Mouse (Mus musculus): Measurements from ENCODE around the gene I830077J02Rik. TPM values are rescaled to one million over a fixed set of nuclear protein-coding genes. Genes with fewer than 3 reads are reported as not detected.

Gene I830077J02Rik
- polyA plus RNA-seq (2015; fragmentation: Nextera tagmentation; extraction: Ambion mirVana) = 0.54 and 1.8 TPM in 2 replicates

DNA sequence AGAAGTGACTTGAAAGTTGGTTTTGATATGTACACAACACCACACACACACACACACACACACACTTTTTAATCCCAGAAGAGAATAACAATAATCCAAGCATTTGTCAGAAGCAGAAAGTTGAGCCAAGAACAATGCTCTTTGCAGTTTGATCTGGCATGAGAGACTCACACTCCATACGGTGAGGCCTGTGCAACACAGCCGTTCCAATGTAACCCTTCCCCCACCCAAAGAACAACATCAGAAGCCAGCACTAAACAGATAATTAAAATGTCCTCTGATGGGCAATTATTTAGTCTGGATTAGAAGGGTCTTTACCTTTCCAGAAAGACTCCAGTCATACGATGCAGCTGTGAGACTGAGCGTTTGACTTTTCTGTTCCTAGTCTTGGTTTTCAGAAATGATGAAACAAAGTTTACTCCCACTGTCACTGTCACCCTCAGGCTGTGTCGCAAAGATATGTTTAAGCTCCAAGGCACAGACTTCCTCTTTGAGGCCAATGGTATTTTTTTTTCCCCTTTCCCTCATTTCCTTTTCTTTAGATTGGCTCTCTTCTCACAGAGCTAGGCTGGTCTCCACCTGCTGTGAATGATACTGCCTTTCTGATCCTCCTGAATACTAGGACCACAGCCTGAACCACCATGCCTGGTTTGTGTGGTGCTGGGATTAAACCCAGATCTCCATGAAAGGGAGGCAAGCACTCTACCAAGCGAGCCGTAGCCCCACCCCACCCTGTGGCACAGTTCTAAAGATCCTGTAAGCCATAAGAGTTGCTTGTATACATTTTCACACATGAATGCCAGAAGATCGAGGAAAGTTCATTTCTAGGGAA lies at the start of gene I830077J02Rik:
Gene I830077J02Rik (minus strand): TSS at position 425 of the 832 bp plus-strand sequence.
- WGBS = 89% methylated on average over 8 of the region's 8 CpGs
- Histone ChIP-seq H3K27ac (replicated peaks) (no peak within 1 kb of the TSS), H3K9me3 (replicated peaks) (no peaks in the 10 kb centered on the region), H3K4me1 (no peaks in the 10 kb centered on the region), H3K4me3 (replicated peaks) (no peak within 1 kb of the TSS), H3K9ac (replicated peaks) (no peak within 1 kb of the TSS), H3K4me2 (no peak within 1 kb of the TSS), H3K36me3 (0 out of 2 replicates have a peak, but pooled peaks cover 3% of the 10 kb centered on the region), H3K27me3 (replicated peaks) (no peaks in the 10 kb centered on the region)
- ATAC-seq (ENCODE audit: low FRiP score) = no peak

DNA sequence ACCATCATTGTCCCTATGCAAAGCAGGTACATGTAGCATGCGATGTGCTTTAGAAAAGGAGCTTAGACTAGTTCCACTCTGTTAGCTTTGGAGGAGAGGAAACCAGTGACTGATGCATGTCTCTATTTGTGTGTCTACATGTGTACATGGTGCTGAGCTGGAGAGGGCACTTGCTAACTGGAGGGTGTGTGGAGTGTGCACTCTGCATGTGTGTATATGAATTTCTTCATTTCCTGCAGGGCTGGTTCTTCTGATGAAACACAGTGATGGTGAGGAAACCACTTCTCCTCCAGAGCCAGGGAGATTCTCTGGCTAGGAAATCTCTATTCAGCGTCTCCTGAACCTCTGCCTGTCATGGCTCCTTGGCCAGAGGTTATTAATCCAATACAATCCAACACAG lies 41.7 kb upstream of the I830077J02Rik start:
- Histone ChIP-seq H3K4me3 (replicated peaks) (no peak overlapping the region), H3K27me3 (replicated peaks) (no peaks in the 10 kb centered on the region), H3K4me1 (no peaks in the 10 kb centered on the region), H3K27ac (replicated peaks) (no peak overlapping the region), H3K4me2 (no peak overlapping the region), H3K9me3 (replicated peaks) (no peaks in the 10 kb centered on the region), H3K9ac (replicated peaks) (no peak overlapping the region), H3K36me3 (peaks cover 15% of the 10 kb centered on the region)
- WGBS = 93% methylated on average over 2 of the region's 2 CpGs
- ATAC-seq (ENCODE audit: low FRiP score) = no peak

DNA sequence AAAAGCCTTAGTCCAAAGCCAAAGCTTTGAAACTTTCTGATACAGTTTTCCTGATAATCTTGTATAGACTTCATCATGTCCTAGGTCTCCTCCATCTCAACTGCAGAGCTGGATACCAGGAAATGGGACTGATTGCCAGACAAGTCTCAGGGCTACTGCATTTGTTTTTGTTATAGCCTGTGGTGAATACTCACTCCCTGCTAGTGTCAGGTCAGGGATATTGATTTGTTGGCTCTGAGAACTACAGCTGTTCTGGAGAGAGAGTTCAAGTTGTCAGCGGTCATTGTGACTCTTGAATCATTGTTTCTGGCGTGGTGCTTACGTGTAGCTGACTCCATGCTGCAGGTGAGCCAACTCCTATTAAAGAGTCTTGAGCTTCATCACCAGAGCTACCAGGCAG lies 40.9 kb upstream of the I830077J02Rik start, which contains the start of gene Ovgp1:
Gene Ovgp1 (plus strand): TSS at position 301 of the 400 bp plus-strand sequence.
- H3K9ac ChIP-seq (replicated peaks) = no peak within 1 kb of the TSS
- no peak within 1 kb of the TSS for H3K4me3 ChIP-seq (replicated peaks)
- WGBS = 80% methylated on average over 3 of the region's 3 CpGs
- H3K27me3 ChIP-seq (replicated peaks) = no peaks in the 10 kb centered on the region
- H3K36me3 ChIP-seq = peaks cover 23% of the 10 kb centered on the region
- no peaks in the 10 kb centered on the region for H3K4me1 ChIP-seq
- H3K9me3 ChIP-seq (replicated peaks) = no peaks in the 10 kb centered on the region
- H3K4me2 ChIP-seq = no peak within 1 kb of the TSS
- H3K27ac ChIP-seq (replicated peaks) = no peak within 1 kb of the TSS
- no peak for ATAC-seq (ENCODE audit: low FRiP score)

DNA sequence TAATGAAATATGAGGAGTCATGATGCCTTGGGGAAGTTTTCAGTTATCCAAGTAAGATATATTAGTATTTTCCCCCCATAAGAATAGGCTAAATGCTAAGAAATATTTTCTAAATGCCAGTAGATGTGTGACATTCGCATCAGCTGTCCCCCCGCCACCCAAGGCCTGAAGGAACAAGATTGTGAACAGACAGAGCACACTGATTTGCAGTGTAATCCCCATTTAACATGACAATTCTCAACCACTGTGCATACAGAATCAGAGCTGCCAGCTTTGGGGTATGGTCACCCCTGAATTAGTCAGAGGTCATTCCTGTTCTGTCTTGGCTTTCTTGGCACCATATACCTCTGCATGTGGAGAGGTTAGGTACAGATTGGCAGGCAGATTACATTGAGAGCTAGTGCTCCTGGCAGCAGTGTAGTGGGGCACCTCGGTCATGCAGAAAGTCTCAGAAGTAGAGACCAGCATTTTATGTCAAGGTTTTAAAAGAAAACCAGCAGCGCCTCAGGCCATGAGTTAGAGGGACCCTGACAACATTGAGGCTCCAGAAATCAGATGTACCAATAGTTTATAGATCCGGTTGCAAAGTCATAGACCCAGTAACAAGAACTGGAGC lies 39.5 kb upstream of the I830077J02Rik start:
- H3K27ac ChIP-seq (replicated peaks) = no peak overlapping the region
- no peak for ATAC-seq (ENCODE audit: low FRiP score)
- no peaks in the 10 kb centered on the region for H3K27me3 ChIP-seq (replicated peaks)
- H3K4me1 ChIP-seq = no peaks in the 10 kb centered on the region
- WGBS = 88% methylated on average over 5 of the region's 5 CpGs
- H3K9me3 ChIP-seq (replicated peaks) = no peaks in the 10 kb centered on the region
- no peak overlapping the region for H3K9ac ChIP-seq (replicated peaks)
- H3K4me2 ChIP-seq = no peak overlapping the region
- no peak overlapping the region for H3K4me3 ChIP-seq (replicated peaks)
- H3K36me3 ChIP-seq = peaks cover 37% of the 10 kb centered on the region

DNA sequence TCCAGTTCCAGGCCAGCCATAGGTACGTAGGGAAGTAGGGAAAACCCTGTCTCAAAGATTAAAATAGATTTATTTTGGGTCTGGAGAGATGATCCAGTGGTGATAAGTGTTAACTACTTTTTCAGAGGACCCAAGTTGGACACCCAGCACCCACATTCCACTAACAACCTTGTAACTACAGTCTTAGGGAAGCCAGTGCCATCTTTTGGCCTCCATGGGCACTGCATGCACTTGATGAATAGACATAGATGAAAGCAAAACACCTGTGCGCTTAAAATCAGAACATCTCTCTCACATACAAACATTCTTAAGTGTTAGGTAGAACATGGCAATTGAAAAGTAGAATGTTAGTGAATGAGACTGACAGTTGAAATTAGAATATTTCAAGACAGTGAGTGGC lies 28.2 kb upstream of the I830077J02Rik start:
- Histone ChIP-seq H3K27me3 (replicated peaks) (no peaks in the 10 kb centered on the region), H3K4me2 (peak overlapping the region; percentile 89), H3K9ac (replicated peaks) (no peak overlapping the region), H3K9me3 (replicated peaks) (no peaks in the 10 kb centered on the region), H3K27ac (replicated peaks) (no peak overlapping the region), H3K4me1 (peaks cover 41% of the 10 kb centered on the region), H3K4me3 (replicated peaks) (peak overlapping the region; percentile 83), H3K36me3 (peaks cover 44% of the 10 kb centered on the region)
- ATAC-seq (ENCODE audit: low FRiP score) = no peak
- 97% methylated on average over 2 of the region's 2 CpGs for WGBS

DNA sequence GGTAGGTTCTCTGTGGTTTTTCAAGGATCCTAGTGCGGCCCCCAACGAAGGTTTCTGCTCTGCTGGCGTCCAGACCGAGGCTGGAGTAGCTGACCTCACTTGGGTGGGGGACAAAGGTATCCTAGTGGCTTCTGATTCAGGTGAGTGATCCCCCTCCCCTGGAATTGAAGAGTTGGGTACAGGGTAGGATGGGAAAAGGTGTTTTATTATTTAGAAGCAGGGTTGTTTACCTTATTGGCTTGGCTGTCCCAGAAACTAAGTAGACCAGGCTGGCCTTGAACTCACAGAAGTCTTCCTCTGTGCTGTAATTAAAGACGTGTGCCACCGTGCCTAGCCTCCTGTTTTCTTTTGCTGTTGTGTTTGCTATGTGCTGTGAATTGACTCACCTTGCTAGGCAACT lies 27.5 kb upstream of the I830077J02Rik start, which contains the start of gene Atp5f1:
Gene Atp5f1 (minus strand): TSS at position 101 of the 400 bp plus-strand sequence.
- Histone ChIP-seq H3K27ac (replicated peaks) (peak within 1 kb of the TSS; percentile 88), H3K27me3 (replicated peaks) (no peaks in the 10 kb centered on the region), H3K36me3 (peaks cover 39% of the 10 kb centered on the region), H3K4me2 (peak within 1 kb of the TSS; percentile 89), H3K9me3 (replicated peaks) (no peaks in the 10 kb centered on the region), H3K9ac (replicated peaks) (peak within 1 kb of the TSS; percentile 81), H3K4me1 (peaks cover 41% of the 10 kb centered on the region), H3K4me3 (replicated peaks) (peak within 1 kb of the TSS; percentile 83)
- WGBS = 8% methylated on average over 6 of the region's 6 CpGs
- ATAC-seq (ENCODE audit: low FRiP score) = no peak

DNA sequence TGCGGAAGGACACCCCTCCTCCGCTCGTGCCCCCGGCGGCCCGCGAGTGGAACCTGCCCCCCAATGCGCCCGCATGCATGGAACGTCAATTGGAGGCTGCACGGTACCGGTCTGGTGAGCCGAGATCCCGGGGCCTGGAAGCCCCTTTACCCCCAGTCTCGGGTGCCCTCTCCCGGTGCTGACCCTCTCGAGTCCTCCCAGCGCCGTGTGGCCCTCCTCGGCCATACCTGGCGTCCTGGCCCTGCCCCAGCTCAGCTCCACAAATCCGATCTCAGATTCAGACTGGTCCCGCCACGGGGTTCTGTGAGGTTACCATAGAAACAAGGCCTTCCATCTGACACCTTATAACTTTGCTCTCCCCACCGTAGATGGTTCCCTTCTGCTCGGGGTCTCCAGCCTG lies 27.1 kb upstream of the I830077J02Rik start:
- H3K4me2 ChIP-seq = peak overlapping the region; percentile 89
- peak overlapping the region; percentile 79 for H3K27ac ChIP-seq (replicated peaks)
- peak; percentile 80 for ATAC-seq (ENCODE audit: low FRiP score)
- peak overlapping the region; percentile 83 for H3K4me3 ChIP-seq (replicated peaks)
- under 1% methylated on average over 26 of the region's 26 CpGs for WGBS
- H3K36me3 ChIP-seq = peaks cover 39% of the 10 kb centered on the region
- H3K9me3 ChIP-seq (replicated peaks) = no peaks in the 10 kb centered on the region
- peak overlapping the region; percentile 81 for H3K9ac ChIP-seq (replicated peaks)
- H3K27me3 ChIP-seq (replicated peaks) = no peaks in the 10 kb centered on the region
- H3K4me1 ChIP-seq = peaks cover 41% of the 10 kb centered on the region

DNA sequence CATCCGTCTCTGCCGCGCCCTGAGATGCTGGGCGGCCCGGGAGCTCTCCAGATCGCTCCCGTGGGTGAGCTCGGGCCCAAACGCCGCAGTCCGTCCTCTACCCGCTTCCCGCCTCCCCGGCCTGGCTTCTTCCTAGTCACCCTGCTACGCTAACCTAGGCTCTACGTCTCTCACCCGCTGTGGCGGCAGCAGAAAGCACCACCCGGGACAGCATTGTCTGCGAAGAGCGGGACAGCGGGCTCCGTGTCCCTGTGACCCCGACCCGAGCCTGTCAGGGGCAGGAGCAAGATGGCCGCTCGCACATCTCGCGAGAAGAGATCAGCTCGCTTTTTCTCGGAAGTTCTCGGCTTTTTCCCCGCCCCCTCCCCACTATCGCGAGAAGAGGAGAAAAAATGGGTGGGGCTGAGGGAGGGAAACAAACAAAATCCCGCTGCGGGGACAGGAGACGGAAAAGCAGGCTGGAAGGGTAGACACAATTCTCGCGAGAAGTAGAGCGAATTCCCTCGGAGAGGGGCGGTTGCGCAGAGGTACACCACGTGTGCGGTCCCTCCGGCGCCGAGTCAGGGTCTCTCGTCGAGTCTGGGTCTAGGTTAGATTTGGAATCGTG lies 26.6 kb upstream of the I830077J02Rik start, which contains the start of gene Wdr77:
Gene Wdr77 (plus strand): TSS at position 396 of the 607 bp plus-strand sequence.
- H3K4me1 ChIP-seq = peaks cover 41% of the 10 kb centered on the region
- WGBS = under 1% methylated on average over 52 of the region's 52 CpGs
- H3K9ac ChIP-seq (replicated peaks) = peak within 1 kb of the TSS; percentile 81
- H3K4me2 ChIP-seq = peak within 1 kb of the TSS; percentile 89
- H3K27me3 ChIP-seq (replicated peaks) = no peaks in the 10 kb centered on the region
- H3K27ac ChIP-seq (replicated peaks) = peak within 1 kb of the TSS; percentile 88
- peak; percentile 97 for ATAC-seq (ENCODE audit: low FRiP score)
- peak within 1 kb of the TSS; percentile 83 for H3K4me3 ChIP-seq (replicated peaks)
- H3K9me3 ChIP-seq (replicated peaks) = no peaks in the 10 kb centered on the region
- peaks cover 37% of the 10 kb centered on the region for H3K36me3 ChIP-seq

DNA sequence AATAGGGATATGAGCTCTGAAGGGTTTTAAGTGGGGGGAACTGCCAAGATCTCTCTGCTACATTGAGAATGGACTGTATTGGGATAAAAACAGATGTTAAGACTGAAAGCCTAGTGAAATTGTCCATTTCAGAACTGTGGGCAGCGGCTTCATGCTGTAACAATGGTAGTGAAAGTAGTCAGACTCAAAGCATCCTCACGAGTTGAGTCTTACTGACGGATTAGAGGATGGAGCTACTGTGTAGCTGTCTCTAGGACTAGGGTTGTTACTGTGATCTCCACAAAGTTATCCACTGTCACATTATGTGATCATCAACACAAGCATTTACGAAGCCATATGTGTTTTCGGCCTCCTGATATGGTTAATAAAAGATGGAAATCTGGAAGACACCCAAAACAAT lies 25.7 kb upstream of the I830077J02Rik start:
- H3K36me3 ChIP-seq = peaks cover 33% of the 10 kb centered on the region
- WGBS = 46% methylated on average over 5 of the region's 5 CpGs
- ATAC-seq (ENCODE audit: low FRiP score) = no peak

DNA sequence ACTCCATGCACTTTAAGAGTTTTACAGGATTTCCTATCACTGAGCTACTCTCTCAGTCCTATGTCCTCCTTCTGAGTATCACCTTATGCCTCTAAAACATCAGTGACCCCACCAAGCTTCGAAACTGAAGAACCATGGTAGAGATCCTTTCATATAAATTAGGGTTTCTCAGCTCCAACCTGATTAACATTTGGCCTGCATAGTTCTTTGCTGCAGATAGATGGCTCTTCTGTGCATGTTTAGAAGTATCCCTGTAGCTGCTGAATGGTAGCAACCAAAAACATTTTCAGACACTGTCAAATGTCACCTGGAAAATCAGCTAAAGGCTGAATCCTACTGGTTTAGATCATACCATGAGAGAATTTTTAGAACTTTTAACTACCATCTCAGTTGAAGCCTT lies 24.8 kb upstream of the I830077J02Rik start:
- Histone ChIP-seq H3K27me3 (replicated peaks) (no peaks in the 10 kb centered on the region), H3K36me3 (peaks cover 28% of the 10 kb centered on the region), H3K9ac (replicated peaks) (no peak overlapping the region), H3K4me1 (peaks cover 41% of the 10 kb centered on the region), H3K4me2 (peak overlapping the region; percentile 68), H3K4me3 (replicated peaks) (0 out of 2 replicates have a peak overlapping the region, but pooled peaks have one; percentile 8), H3K9me3 (replicated peaks) (no peaks in the 10 kb centered on the region), H3K27ac (replicated peaks) (no peak overlapping the region)
- ATAC-seq (ENCODE audit: low FRiP score) = no peak
- 93% methylated on average over 1 of the region's 1 CpGs for WGBS

More for the DNA sequence above, 25.7 kb upstream of the I830077J02Rik start:
- peak overlapping the region; percentile 83 for H3K4me3 ChIP-seq (replicated peaks)
- H3K9ac ChIP-seq (replicated peaks) = peak overlapping the region; percentile 81
- H3K4me2 ChIP-seq = peak overlapping the region; percentile 68
- H3K4me1 ChIP-seq = peaks cover 41% of the 10 kb centered on the region
- H3K27me3 ChIP-seq (replicated peaks) = no peaks in the 10 kb centered on the region
- H3K9me3 ChIP-seq (replicated peaks) = no peaks in the 10 kb centered on the region
- H3K27ac ChIP-seq (replicated peaks) = peak overlapping the region; percentile 88; the same call in 1 of the 2 replicates

DNA sequence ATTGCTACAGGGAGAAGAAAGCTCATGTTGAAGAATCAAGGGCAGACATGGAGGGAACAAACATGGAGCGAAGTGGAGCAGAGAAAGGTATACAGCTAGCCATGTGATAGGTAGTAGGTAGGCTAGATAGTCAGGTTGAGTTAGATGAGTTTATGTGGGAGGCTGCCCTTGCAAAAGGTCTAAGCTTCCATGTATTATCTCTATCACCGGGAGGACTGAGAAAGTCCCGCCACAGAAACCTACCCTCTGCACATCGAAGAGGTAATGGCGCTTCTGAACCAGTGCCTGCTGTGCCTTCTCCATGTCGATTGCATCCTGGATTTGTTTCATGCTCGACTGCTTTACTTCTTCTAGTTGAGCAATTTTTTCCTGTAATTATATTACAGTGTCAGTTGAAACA lies 18.9 kb upstream of the I830077J02Rik start:
- Histone ChIP-seq H3K36me3 (peaks cover 57% of the 10 kb centered on the region), H3K27me3 (replicated peaks) (no peaks in the 10 kb centered on the region), H3K9ac (replicated peaks) (no peak overlapping the region), H3K4me1 (0 out of 2 replicates have a peak, but pooled peaks cover 3% of the 10 kb centered on the region), H3K9me3 (replicated peaks) (no peaks in the 10 kb centered on the region), H3K4me2 (no peak overlapping the region), H3K27ac (replicated peaks) (no peak overlapping the region), H3K4me3 (replicated peaks) (no peak overlapping the region)
- no peak for ATAC-seq (ENCODE audit: low FRiP score)
- WGBS = 96% methylated on average over 7 of the region's 7 CpGs
